Mouse (Mus musculus): ENCODE measurements at regions not wholly inside any gene's neighbourhood (a gene's known extent, or its start where the extent isn't known, plus 50 kb on each side); places are given as distances from the start of the nearest gene placed in this dataset.

- ATAC-seq (ENCODE audit: low FRiP score) (no peak), DNase-seq (ENCODE audit: low spot score, missing footprints) (no peak)
- 93% methylated on average over 15 of the region's 15 CpGs for WGBS
Measured at GRCm38 (mm10) chr13:47505380-47505955, 383.0 kb downstream of the Rnf144b start.

DNA sequence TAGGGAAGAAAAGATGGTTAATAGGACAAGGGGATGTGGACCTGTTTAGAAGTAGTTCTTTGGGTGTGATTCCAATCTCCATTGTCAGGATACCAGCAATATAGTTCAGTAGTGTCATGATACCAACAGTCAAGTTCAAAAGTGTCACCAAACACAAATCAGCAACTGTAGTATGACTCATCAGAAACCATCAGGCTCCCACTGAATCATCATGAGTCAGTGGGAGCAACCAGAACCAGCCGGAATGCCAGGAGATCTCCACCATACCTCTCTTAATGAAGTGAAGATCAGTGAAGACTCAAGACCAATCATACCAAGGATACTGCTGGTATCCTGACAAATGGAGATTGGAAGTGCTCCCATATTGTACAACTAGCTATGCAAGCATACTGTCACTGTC is 410.5 kb downstream of the Rnf144b start:
- 88% methylated on average over 1 of the region's 1 CpGs for WGBS
- ATAC-seq (ENCODE audit: low FRiP score) (no peak), DNase-seq (ENCODE audit: low spot score, missing footprints) (no peak)

More at GRCm38 (mm10) chr13:47505380-47505955, 383.0 kb downstream of the Rnf144b start:
- H3K4me1 ChIP-seq (ENCODE audit: control insufficient read depth, insufficient read depth, low read length), result no peaks in the 10 kb centered on the region
- H3K36me3 ChIP-seq (ENCODE audit: control insufficient read depth, insufficient read depth, low read length), result no peaks in the 10 kb centered on the region
- H3K4me3 ChIP-seq (ENCODE audit: low read depth, low read length), result no peak overlapping the region
- H3K4me2 ChIP-seq, result no peak overlapping the region
- no peaks in the 10 kb centered on the region for H3K9me3 ChIP-seq (ENCODE audit: control insufficient read depth, low read length)
- no peak overlapping the region for H3K9ac ChIP-seq (ENCODE audit: low read length)
- H3K27me3 ChIP-seq (ENCODE audit: control insufficient read depth, insufficient read depth, low read length), result no peaks in the 10 kb centered on the region
- H3K27ac ChIP-seq (ENCODE audit: low read depth, low read length), result no peak overlapping the region

DNA sequence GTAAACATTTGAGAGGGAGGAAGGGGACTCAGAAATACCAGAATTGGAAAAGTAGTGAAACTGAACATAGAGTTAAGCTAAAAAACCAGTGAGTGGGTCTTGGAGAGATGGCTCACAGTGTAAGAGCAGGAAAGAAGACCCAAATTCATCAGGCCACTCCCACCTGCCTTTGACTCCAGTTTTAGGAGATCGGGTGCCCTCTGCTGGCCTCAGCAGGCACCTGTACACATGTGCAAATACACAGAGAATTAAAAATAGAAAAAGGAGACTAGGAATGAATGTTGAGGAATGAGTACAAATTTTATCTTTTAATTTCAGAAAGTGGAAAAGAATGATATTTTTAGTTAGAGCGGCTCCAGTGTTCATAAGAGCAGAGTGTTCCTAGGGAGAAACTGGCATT is 414.7 kb downstream of the Rnf144b start:
- Histone ChIP-seq H3K4me3 (ENCODE audit: low read depth, low read length) (no peak overlapping the region), H3K4me2 (no peak overlapping the region), H3K36me3 (ENCODE audit: control insufficient read depth, insufficient read depth, low read length) (no peaks in the 10 kb centered on the region), H3K27me3 (ENCODE audit: control insufficient read depth, insufficient read depth, low read length) (no peaks in the 10 kb centered on the region), H3K27ac (ENCODE audit: low read depth, low read length) (no peak overlapping the region), H3K9me3 (ENCODE audit: control insufficient read depth, low read length) (no peaks in the 10 kb centered on the region; the same call in 1 of the 2 replicates), H3K4me1 (ENCODE audit: control insufficient read depth, insufficient read depth, low read length) (no peaks in the 10 kb centered on the region), H3K9ac (ENCODE audit: low read length) (no peak overlapping the region)
- DNase-seq (ENCODE audit: low spot score, missing footprints) (peak; percentile 45), ATAC-seq (ENCODE audit: low FRiP score) (no peak)
- WGBS, result 92% methylated on average over 2 of the region's 2 CpGs

More for the DNA sequence above, 410.5 kb downstream of the Rnf144b start:
- no peaks in the 10 kb centered on the region for H3K36me3 ChIP-seq (ENCODE audit: control insufficient read depth, insufficient read depth, low read length)
- no peak overlapping the region for H3K4me2 ChIP-seq
- no peaks in the 10 kb centered on the region for H3K27me3 ChIP-seq (ENCODE audit: control insufficient read depth, insufficient read depth, low read length)
- H3K4me1 ChIP-seq (ENCODE audit: control insufficient read depth, insufficient read depth, low read length), result no peaks in the 10 kb centered on the region
- H3K9ac ChIP-seq (ENCODE audit: low read length), result no peak overlapping the region
- H3K9me3 ChIP-seq (ENCODE audit: control insufficient read depth, low read length), result no peaks in the 10 kb centered on the region; the same call in 1 of the 2 replicates
- H3K27ac ChIP-seq (ENCODE audit: low read depth, low read length), result no peak overlapping the region
- H3K4me3 ChIP-seq (ENCODE audit: low read depth, low read length), result no peak overlapping the region

DNA sequence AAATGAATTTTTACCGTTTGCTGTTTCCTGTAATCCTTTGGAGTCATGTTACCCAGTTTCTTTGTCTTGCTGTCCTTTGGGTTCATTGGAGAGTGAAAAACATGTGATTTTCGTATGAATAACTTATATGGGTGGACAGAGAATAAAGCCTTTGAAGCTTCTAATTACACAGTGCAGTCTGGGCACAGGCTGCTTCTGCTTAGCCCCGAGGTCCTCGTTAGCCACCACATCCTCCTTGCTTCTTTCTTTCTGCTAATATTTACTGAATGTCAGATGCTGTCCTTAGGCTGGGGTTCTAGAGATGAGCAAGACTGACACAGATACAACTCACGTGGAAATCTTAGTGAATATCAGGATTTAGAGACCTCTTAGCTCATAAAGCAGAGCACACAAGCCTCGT is 427.2 kb downstream of the Rnf144b start:
- no peak for ATAC-seq (ENCODE audit: low FRiP score)
- Histone ChIP-seq H3K9ac (ENCODE audit: low read length) (no peak overlapping the region), H3K36me3 (ENCODE audit: control insufficient read depth, insufficient read depth, low read length) (no peaks in the 10 kb centered on the region), H3K4me2 (no peak overlapping the region), H3K27ac (ENCODE audit: low read depth, low read length) (no peak overlapping the region), H3K4me3 (ENCODE audit: low read depth, low read length) (no peak overlapping the region), H3K4me1 (ENCODE audit: control insufficient read depth, insufficient read depth, low read length) (no peaks in the 10 kb centered on the region; the same call in 1 of the 2 replicates), H3K9me3 (ENCODE audit: control insufficient read depth, low read length) (no peaks in the 10 kb centered on the region), H3K27me3 (ENCODE audit: control insufficient read depth, insufficient read depth, low read length) (no peaks in the 10 kb centered on the region)
- WGBS, result 63% methylated on average over 6 of the region's 6 CpGs
- DNase-seq (ENCODE audit: low spot score, missing footprints), result peak; percentile 84

- no peak for ATAC-seq (ENCODE audit: low FRiP score)
- no peaks in the 10 kb centered on the region for H3K36me3 ChIP-seq (ENCODE audit: control insufficient read depth, insufficient read depth, low read length)
- H3K9me3 ChIP-seq (ENCODE audit: control insufficient read depth, low read length), result no peaks in the 10 kb centered on the region
- no peaks in the 10 kb centered on the region; the same call in 1 of the 2 replicates for H3K4me1 ChIP-seq (ENCODE audit: control insufficient read depth, insufficient read depth, low read length)
- H3K4me2 ChIP-seq, result no peak overlapping the region
- no peak overlapping the region for H3K4me3 ChIP-seq (ENCODE audit: low read depth, low read length)
- no peak for DNase-seq (ENCODE audit: low spot score, missing footprints)
- WGBS, result 89% methylated on average over 3 of the region's 3 CpGs
- H3K27me3 ChIP-seq (ENCODE audit: control insufficient read depth, insufficient read depth, low read length), result no peaks in the 10 kb centered on the region
- no peak overlapping the region for H3K9ac ChIP-seq (ENCODE audit: low read length)
- no peak overlapping the region for H3K27ac ChIP-seq (ENCODE audit: low read depth, low read length)
Measured at GRCm38 (mm10) chr13:47552251-47552650, 429.8 kb downstream of the Rnf144b start.

GRCm38 (mm10) chr13:47554198-47554597 is 431.7 kb downstream of the Rnf144b start:
- Histone ChIP-seq H3K27me3 (ENCODE audit: control insufficient read depth, insufficient read depth, low read length) (no peaks in the 10 kb centered on the region), H3K9me3 (ENCODE audit: control insufficient read depth, low read length) (no peaks in the 10 kb centered on the region), H3K4me2 (no peak overlapping the region), H3K36me3 (ENCODE audit: control insufficient read depth, insufficient read depth, low read length) (no peaks in the 10 kb centered on the region), H3K4me3 (ENCODE audit: low read depth, low read length) (no peak overlapping the region), H3K27ac (ENCODE audit: low read depth, low read length) (no peak overlapping the region), H3K9ac (ENCODE audit: low read length) (no peak overlapping the region), H3K4me1 (ENCODE audit: control insufficient read depth, insufficient read depth, low read length) (no peaks in the 10 kb centered on the region; the same call in 1 of the 2 replicates)
- DNase-seq (ENCODE audit: low spot score, missing footprints) (peak; percentile 26), ATAC-seq (ENCODE audit: low FRiP score) (no peak)
- 83% methylated on average over 1 of the region's 1 CpGs for WGBS

DNA sequence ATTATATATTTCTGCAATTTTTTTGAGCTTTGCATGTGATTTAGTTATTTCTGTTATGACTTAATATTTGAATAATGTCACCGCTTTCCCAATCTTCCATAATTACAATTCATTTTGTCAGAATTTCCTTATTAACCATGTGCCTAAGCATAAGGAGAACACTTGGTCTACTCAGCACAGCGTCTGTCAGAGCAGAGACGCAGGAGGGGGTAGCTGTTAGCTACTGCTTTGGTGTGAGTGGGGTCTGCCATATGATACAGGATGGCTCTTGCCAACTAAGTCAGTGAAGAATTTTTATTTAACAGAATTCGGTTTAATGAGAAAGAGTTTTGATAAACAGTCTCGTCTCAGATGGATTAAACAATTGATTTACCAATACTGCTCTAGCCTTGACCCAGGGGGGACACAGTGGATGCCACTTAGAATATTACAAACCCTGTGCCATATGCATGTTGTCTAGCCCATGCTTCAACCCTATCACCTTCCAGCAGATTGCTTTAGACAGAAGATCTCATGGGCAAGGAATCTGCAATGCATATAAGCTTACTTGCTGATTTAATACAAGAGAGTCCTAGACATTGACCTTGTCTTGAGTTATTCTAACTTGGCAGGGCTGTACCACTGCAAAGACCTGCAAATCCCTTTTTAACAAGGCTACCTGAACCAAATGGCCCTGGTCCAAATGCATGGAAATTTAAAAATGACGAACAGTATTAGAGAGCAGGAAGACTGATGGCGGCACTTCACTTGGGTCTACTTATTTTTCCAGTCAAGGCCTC is 434.9 kb downstream of the Rnf144b start:
- H3K27ac ChIP-seq (ENCODE audit: low read depth, low read length), result no peak overlapping the region
- H3K9ac ChIP-seq (ENCODE audit: low read length), result no peak overlapping the region
- ATAC-seq (ENCODE audit: low FRiP score) (no peak), DNase-seq (ENCODE audit: low spot score, missing footprints) (peak; percentile 66)
- no peaks in the 10 kb centered on the region for H3K27me3 ChIP-seq (ENCODE audit: control insufficient read depth, insufficient read depth, low read length)
- H3K36me3 ChIP-seq (ENCODE audit: control insufficient read depth, insufficient read depth, low read length), result no peaks in the 10 kb centered on the region
- WGBS, result 94% methylated on average over 7 of the region's 7 CpGs
- H3K4me2 ChIP-seq, result no peak overlapping the region
- H3K9me3 ChIP-seq (ENCODE audit: control insufficient read depth, low read length), result no peaks in the 10 kb centered on the region
- no peaks in the 10 kb centered on the region for H3K4me1 ChIP-seq (ENCODE audit: control insufficient read depth, insufficient read depth, low read length)
- no peak overlapping the region for H3K4me3 ChIP-seq (ENCODE audit: low read depth, low read length)

GRCm38 (mm10) chr13:47562836-47563235 is 440.4 kb downstream of the Rnf144b start:
- Histone ChIP-seq H3K9ac (ENCODE audit: low read length) (no peak overlapping the region), H3K36me3 (ENCODE audit: control insufficient read depth, insufficient read depth, low read length) (no peaks in the 10 kb centered on the region), H3K27ac (ENCODE audit: low read depth, low read length) (no peak overlapping the region), H3K9me3 (ENCODE audit: control insufficient read depth, low read length) (no peaks in the 10 kb centered on the region), H3K27me3 (ENCODE audit: control insufficient read depth, insufficient read depth, low read length) (no peaks in the 10 kb centered on the region), H3K4me1 (ENCODE audit: control insufficient read depth, insufficient read depth, low read length) (no peaks in the 10 kb centered on the region), H3K4me2 (no peak overlapping the region), H3K4me3 (ENCODE audit: low read depth, low read length) (no peak overlapping the region)
- 81% methylated on average over 8 of the region's 8 CpGs for WGBS
- no peak for ATAC-seq (ENCODE audit: low FRiP score)
- peak; percentile 81 for DNase-seq (ENCODE audit: low spot score, missing footprints)

- WGBS, result 69% methylated on average over 3 of the region's 3 CpGs
- Histone ChIP-seq H3K4me1 (ENCODE audit: control insufficient read depth, insufficient read depth, low read length) (no peaks in the 10 kb centered on the region), H3K4me3 (ENCODE audit: low read depth, low read length) (no peak overlapping the region), H3K9ac (ENCODE audit: low read length) (no peak overlapping the region), H3K27ac (ENCODE audit: low read depth, low read length) (no peak overlapping the region), H3K4me2 (no peak overlapping the region), H3K36me3 (ENCODE audit: control insufficient read depth, insufficient read depth, low read length) (no peaks in the 10 kb centered on the region), H3K27me3 (ENCODE audit: control insufficient read depth, insufficient read depth, low read length) (no peaks in the 10 kb centered on the region), H3K9me3 (ENCODE audit: control insufficient read depth, low read length) (no peaks in the 10 kb centered on the region)
- no peak for ATAC-seq (ENCODE audit: low FRiP score)
- DNase-seq (ENCODE audit: low spot score, missing footprints), result peak; percentile 33
Measured at GRCm38 (mm10) chr13:47576516-47576915, 454.1 kb downstream of the Rnf144b start.

Measured in midbrain, embryonic 11.5 days (tissue).